Mouse (Mus musculus) spleen, adult 2 months (tissue): Measurements from ENCODE around the gene Armc6.

ENCODE experiments used
- CTCF ChIP-seq: fragments of 200-500 bp; IDR thresholded peaks from 2 replicates; pipeline ENCODE4 v1.5.1; 2011; ENCODE audit warnings: mild to moderate bottlenecking, inconsistent platforms; ENCODE audit not compliant: insufficient read depth, insufficient read length, insufficient replicate concordance; ENCODE audit errors: extremely low read depth
- POLR2A ChIP-seq: fragments of 200-500 bp; IDR thresholded peaks from 2 replicates; pipeline ENCODE4 v1.6.1; 2011; ENCODE audit warnings: low read depth, low read length, inconsistent platforms

- no peak for TF ChIP-seq CTCF
- TF ChIP-seq POLR2A = no peak
These were observed 29.5 kb downstream of the Armc6 start for GRCm38 (mm10) chr8:70204757-70205156.
